Mouse (Mus musculus): Measurements from ENCODE around the gene Tmcc1.

- no peak for TF ChIP-seq POLR2A (IDR thresholded peaks at IDR 0.05; ENCODE audit: extremely low read depth, insufficient read depth, low read length)
- TF ChIP-seq CTCF (IDR thresholded peaks at IDR 0.05; ENCODE audit: low read depth, low read length), result no peak
Observed at GRCm38 (mm10) chr6:116122881-116123280, 70.4 kb downstream of the Tmcc1 start.
